Mouse (Mus musculus) lung, postnatal 4 days (tissue): ENCODE results near the gene Rcan3.

ENCODE experiments used
- DNase-seq, 2 experiments: peaks; one replicate each; pipeline ENCODE4 v3.0.0; 2021

Gene Rcan3

GRCm38 (mm10) chr4:135433443-135434394, at the start of gene Rcan3:
Gene Rcan3, minus strand, starts transcription at chr4:135433853.
- peak; percentile 87 to 89 for DNase-seq

GRCm38 (mm10) chr4:135480370-135480769, 46.7 kb upstream of the Rcan3 start:
- no peak for DNase-seq

- no peak for DNase-seq
Observed at GRCm38 (mm10) chr4:135477851-135478250, 44.2 kb upstream of the Rcan3 start.

- no peak for DNase-seq
Observed at GRCm38 (mm10) chr4:135463406-135463805, 29.8 kb upstream of the Rcan3 start.

- DNase-seq: peak; percentile 27 to 67
Observed at GRCm38 (mm10) chr4:135453572-135453971, 19.9 kb upstream of the Rcan3 start.

- peak; percentile 22 to 45 for DNase-seq
Observed at GRCm38 (mm10) chr4:135453164-135453563, 19.5 kb upstream of the Rcan3 start.

GRCm38 (mm10) chr4:135451360-135452015, 17.8 kb upstream of the Rcan3 start:
- peak; percentile 37 to 61 for DNase-seq

- no peak for DNase-seq
Observed at GRCm38 (mm10) chr4:135442473-135442872, 8.8 kb upstream of the Rcan3 start.

GRCm38 (mm10) chr4:135439904-135440522, 6.4 kb upstream of the Rcan3 start:
- DNase-seq: peak in 1 of 2 experiments; percentile 54

GRCm38 (mm10) chr4:135439188-135439647, 5.6 kb upstream of the Rcan3 start:
- peak; percentile 76 to 84 for DNase-seq

- no peak for DNase-seq
Observed at GRCm38 (mm10) chr4:135437924-135438323, 4.3 kb upstream of the Rcan3 start.

GRCm38 (mm10) chr4:135436291-135436690, 2.6 kb upstream of the Rcan3 start:
- peak; percentile 69 to 70 for DNase-seq

- no peak for DNase-seq
Observed at GRCm38 (mm10) chr4:135434395-135434789, 739 bp upstream of the Rcan3 start.

- DNase-seq: no peak
Observed at GRCm38 (mm10) chr4:135433086-135433442, 589 bp downstream of the Rcan3 start.

- DNase-seq: no peak
Observed at GRCm38 (mm10) chr4:135429990-135430760, 3.5 kb downstream of the Rcan3 start.

- no peak for DNase-seq
Observed at GRCm38 (mm10) chr4:135429383-135429782, 4.3 kb downstream of the Rcan3 start.

GRCm38 (mm10) chr4:135426587-135426986, 7.1 kb downstream of the Rcan3 start:
- DNase-seq: no peak

- DNase-seq: no peak
Observed at GRCm38 (mm10) chr4:135425625-135426024, 8.0 kb downstream of the Rcan3 start.

GRCm38 (mm10) chr4:135420961-135421360, 12.7 kb downstream of the Rcan3 start:
- no peak for DNase-seq

GRCm38 (mm10) chr4:135420416-135420815, 13.2 kb downstream of the Rcan3 start:
- DNase-seq: no peak

- DNase-seq: no peak
Observed at GRCm38 (mm10) chr4:135419996-135420395, 13.7 kb downstream of the Rcan3 start.

GRCm38 (mm10) chr4:135416367-135416766, 17.3 kb downstream of the Rcan3 start:
- DNase-seq: peak in 1 of 2 experiments; percentile 22

- no peak for DNase-seq
Observed at GRCm38 (mm10) chr4:135413491-135413890, 20.2 kb downstream of the Rcan3 start.
